Mouse (Mus musculus) embryo, embryonic 10 days (tissue): ENCODE measurements at regions not wholly inside any gene's neighbourhood (a gene's known extent, or its start where the extent isn't known, plus 50 kb on each side); places are given as distances from the start of the nearest gene placed in this dataset.

Experiments used
- DNase-seq: peaks from one replicate; pipeline ENCODE4 v3.0.0-alpha.2; 2015; ENCODE audit warnings: low spot score

- DNase-seq = no peak
These were observed 53.8 kb upstream of the Coro2b start for GRCm38 (mm10) chr9:62590407-62591195.

- no peak for DNase-seq
These were observed 54.3 kb upstream of the Coro2b start for GRCm38 (mm10) chr9:62591196-62591485.

- DNase-seq = no peak
These were observed 61.2 kb upstream of the Coro2b start for GRCm38 (mm10) chr9:62598056-62598455.

- no peak for DNase-seq
These were observed 62.1 kb upstream of the Coro2b start for GRCm38 (mm10) chr9:62598956-62599355.

GRCm38 (mm10) chr9:62610526-62610925, 67.1 kb upstream of the Itga11 start:
- DNase-seq = no peak

- DNase-seq = no peak
These were observed 66.2 kb upstream of the Itga11 start for GRCm38 (mm10) chr9:62611452-62611851.

- peak; percentile 51 for DNase-seq
These were observed 64.6 kb upstream of the Itga11 start for GRCm38 (mm10) chr9:62613053-62613452.

- no peak for DNase-seq
These were observed 63.8 kb upstream of the Itga11 start for GRCm38 (mm10) chr9:62613806-62614205.

GRCm38 (mm10) chr9:62614950-62615349, 62.7 kb upstream of the Itga11 start:
- DNase-seq = no peak

- DNase-seq = peak; percentile 20
These were observed 61.8 kb upstream of the Itga11 start for GRCm38 (mm10) chr9:62615799-62616198.

- no peak for DNase-seq
These were observed 58.6 kb upstream of the Itga11 start for GRCm38 (mm10) chr9:62618994-62619393.

- peak; percentile 13 for DNase-seq
These were observed 56.7 kb upstream of the Itga11 start for GRCm38 (mm10) chr9:62620901-62621445.

GRCm38 (mm10) chr9:62622106-62622505, 55.5 kb upstream of the Itga11 start:
- peak; percentile 56 for DNase-seq

GRCm38 (mm10) chr9:62624562-62625044, 53.0 kb upstream of the Itga11 start:
- no peak for DNase-seq

- peak; percentile 51 for DNase-seq
These were observed 50.3 kb upstream of the Itga11 start for GRCm38 (mm10) chr9:62627071-62628000.
